Mouse (Mus musculus): ENCODE results near the gene Dnajb14. TPM values are rescaled to one million over a fixed set of nuclear protein-coding genes. Genes with fewer than 3 reads are reported as not detected.
"Not testable (repeated sequence)": the region's sequence is repeated elsewhere in the genome, so short reads cannot be mapped to it uniquely, and the experiment has no call there.

Dnajb14 gene
- polyA plus RNA-seq, 1 experiment from 2014 or later = 12.3 TPM

DNA sequence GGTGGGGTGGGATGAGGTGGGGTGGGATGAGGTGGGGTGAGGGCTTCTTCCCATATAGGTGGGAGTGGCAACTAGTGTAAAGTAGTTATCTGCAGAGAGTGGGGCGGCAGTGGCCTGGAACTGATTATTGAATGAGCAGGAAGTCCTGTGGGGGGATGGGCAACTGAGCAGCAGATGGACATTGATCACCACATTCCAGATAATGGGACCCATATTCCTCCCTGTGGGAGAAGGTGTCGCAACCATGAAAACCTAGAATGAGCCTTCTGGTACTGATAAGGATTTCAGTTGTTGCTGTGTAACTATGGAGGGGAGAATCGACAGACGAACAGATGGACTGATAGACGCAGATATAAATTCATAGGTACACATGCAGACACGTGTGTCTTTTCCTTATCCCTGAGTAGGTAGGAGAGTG is 76.3 kb downstream of the Dnajb14 start:
- 57% methylated on average over 6 of the region's 6 CpGs for WGBS
- H3K36me3 ChIP-seq = no peaks in the 10 kb centered on the region
- H3K9ac ChIP-seq = no peak overlapping the region
- H3K27me3 ChIP-seq = no peaks in the 10 kb centered on the region
- H3K9me3 ChIP-seq = no peaks in the 10 kb centered on the region
- ATAC-seq (ENCODE audit: insufficient number of reproducible peaks, insufficient read depth, low FRiP score, low TSS enrichment) = no peak
- no peaks in the 10 kb centered on the region for H3K4me1 ChIP-seq
- H3K27ac ChIP-seq = no peak overlapping the region
- no peak overlapping the region for H3K4me2 ChIP-seq (replicated peaks)
- H3K4me3 ChIP-seq = no peak overlapping the region

DNA sequence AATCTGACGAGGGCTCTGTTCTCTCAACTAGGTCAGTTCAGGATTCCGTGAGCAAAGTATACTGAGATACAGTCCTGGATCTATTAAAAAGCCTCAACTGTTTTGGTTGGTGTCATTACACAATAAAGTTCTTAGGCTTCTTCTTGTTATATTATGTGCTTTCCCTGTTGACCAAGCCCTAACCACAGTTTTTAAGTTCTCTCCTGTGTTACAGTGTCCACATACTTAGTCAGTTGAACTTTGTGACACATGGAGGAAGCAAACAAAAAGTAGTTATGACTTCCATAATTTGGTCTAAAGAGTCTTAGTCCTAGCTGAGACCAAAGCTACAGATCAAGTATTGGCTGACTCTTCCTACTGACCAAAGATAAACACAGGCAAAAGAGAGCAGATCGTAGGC is 79.4 kb downstream of the Dnajb14 start:
- Histone ChIP-seq H3K36me3 (no peaks in the 10 kb centered on the region), H3K4me1 (peaks cover 2% of the 10 kb centered on the region; the same call in 1 of the 2 replicates), H3K4me3 (no peak overlapping the region), H3K4me2 (replicated peaks) (no peak overlapping the region), H3K27ac (no peak overlapping the region), H3K27me3 (no peaks in the 10 kb centered on the region), H3K9me3 (no peaks in the 10 kb centered on the region), H3K9ac (no peak overlapping the region)
- no peak for ATAC-seq (ENCODE audit: insufficient number of reproducible peaks, insufficient read depth, low FRiP score, low TSS enrichment)
- 92% methylated on average over 3 of the region's 3 CpGs for WGBS

GRCm38 (mm10) chr3:137947525-137947924 is 80.0 kb downstream of the Dnajb14 start:
- H3K36me3 ChIP-seq = no peaks in the 10 kb centered on the region
- no peak overlapping the region for H3K9ac ChIP-seq
- H3K9me3 ChIP-seq = no peaks in the 10 kb centered on the region
- H3K4me3 ChIP-seq = no peak overlapping the region
- H3K4me2 ChIP-seq (replicated peaks) = no peak overlapping the region
- no peak for ATAC-seq (ENCODE audit: insufficient number of reproducible peaks, insufficient read depth, low FRiP score, low TSS enrichment)
- no peaks in the 10 kb centered on the region for H3K27me3 ChIP-seq
- WGBS = 83% methylated on average over 4 of the region's 4 CpGs
- peaks cover 9% of the 10 kb centered on the region; the same call in 1 of the 2 replicates for H3K4me1 ChIP-seq
- no peak overlapping the region for H3K27ac ChIP-seq

GRCm38 (mm10) chr3:137950191-137950885 is 82.9 kb downstream of the Dnajb14 start:
- H3K9me3 ChIP-seq = no peaks in the 10 kb centered on the region
- H3K36me3 ChIP-seq = no peaks in the 10 kb centered on the region
- H3K4me2 ChIP-seq (replicated peaks) = no peak overlapping the region
- H3K27ac ChIP-seq = no peak overlapping the region
- peaks cover 14% of the 10 kb centered on the region for H3K4me1 ChIP-seq
- H3K27me3 ChIP-seq = no peaks in the 10 kb centered on the region
- H3K9ac ChIP-seq = no peak overlapping the region
- no peak for ATAC-seq (ENCODE audit: insufficient number of reproducible peaks, insufficient read depth, low FRiP score, low TSS enrichment)
- H3K4me3 ChIP-seq = no peak overlapping the region
- WGBS = 73% methylated on average over 10 of the region's 10 CpGs

GRCm38 (mm10) chr3:137951302-137951701 is 83.8 kb downstream of the Dnajb14 start:
- H3K9ac ChIP-seq; H3K27ac ChIP-seq; H3K9me3 ChIP-seq; H3K4me2 ChIP-seq (replicated peaks); ATAC-seq (ENCODE audit: insufficient number of reproducible peaks, insufficient read depth, low FRiP score, low TSS enrichment); H3K4me3 ChIP-seq; H3K27me3 ChIP-seq; H3K36me3 ChIP-seq: not testable (repeated sequence)
- WGBS = 86% methylated on average over 3 of the region's 3 CpGs
- H3K4me1 ChIP-seq = peaks cover 17% of the 10 kb centered on the region

DNA sequence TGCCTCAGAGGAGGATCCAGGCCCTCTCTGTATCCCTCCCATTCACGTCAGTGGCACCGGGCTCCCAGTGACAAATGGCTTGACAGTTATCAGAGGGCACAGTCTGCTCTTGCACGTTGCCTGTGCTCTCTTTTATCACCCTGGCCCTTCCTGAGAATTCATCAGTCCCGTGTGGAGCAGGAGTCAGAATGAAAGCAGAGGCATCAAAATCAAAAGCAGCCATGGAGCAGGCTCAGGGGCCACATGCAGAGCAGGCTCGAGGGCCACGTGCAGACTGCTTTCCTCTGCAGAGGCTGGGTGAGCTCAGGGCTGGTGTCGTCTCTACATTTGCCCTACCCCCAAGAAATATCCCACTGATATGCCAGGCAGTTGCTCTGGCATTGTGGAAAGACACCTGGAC is 84.3 kb downstream of the Dnajb14 start:
- no peak for ATAC-seq (ENCODE audit: insufficient number of reproducible peaks, insufficient read depth, low FRiP score, low TSS enrichment)
- 42% methylated on average over 7 of the region's 7 CpGs for WGBS
- Histone ChIP-seq H3K9ac (no peak overlapping the region), H3K36me3 (no peaks in the 10 kb centered on the region), H3K27me3 (no peaks in the 10 kb centered on the region), H3K9me3 (no peaks in the 10 kb centered on the region), H3K4me3 (no peak overlapping the region), H3K4me2 (replicated peaks) (no peak overlapping the region), H3K27ac (peak overlapping the region; percentile 46; the same call in 1 of the 2 replicates), H3K4me1 (peaks cover 17% of the 10 kb centered on the region)

- peak overlapping the region; percentile 46; the same call in 1 of the 2 replicates for H3K27ac ChIP-seq
Measured at GRCm38 (mm10) chr3:137952225-137952913, 84.9 kb downstream of the Dnajb14 start.

DNA sequence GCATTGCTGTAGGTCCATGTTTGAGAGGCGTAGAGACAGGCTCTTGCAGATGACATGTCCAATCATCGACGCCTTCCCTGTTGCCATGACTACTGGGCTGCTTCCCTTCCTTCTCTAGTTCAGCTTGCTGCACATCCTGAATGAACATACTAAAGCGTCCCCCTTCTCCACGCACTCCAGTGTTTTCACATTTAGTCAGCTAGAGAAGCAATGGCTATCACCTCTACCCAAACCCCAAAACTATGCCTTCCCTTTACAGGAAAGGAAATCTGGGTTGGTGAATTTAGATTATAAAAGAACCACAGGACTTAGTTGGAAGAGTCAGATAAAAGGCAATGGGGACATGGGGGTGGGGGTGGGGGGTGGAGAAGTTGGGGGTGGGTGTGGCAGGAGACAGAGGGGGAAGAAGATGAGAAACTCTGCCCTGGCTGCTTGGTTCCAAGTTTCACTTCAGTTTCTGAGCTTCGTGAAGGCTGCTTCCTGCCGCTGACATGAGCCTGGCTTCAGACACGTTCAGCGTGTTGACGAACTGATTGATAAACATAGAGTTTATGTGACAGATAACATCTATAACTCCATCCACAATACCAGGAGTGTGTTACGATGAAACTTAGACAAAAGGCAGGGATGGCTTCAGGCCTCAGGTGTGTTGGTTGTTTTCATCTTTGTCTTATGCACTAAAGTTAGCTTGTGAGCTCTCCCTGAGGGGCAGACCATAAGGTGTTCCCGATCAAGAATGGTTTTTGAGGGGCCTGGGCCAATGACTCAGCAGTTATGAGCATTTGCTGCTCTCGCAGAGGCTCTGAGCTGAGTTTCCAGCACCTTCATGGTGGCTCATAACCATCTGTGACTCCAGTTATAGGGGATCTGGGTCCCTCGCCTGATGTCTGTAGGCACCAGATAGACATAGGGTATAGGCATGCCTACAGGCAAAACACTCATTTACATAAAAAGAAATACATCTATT is 85.7 kb downstream of the Dnajb14 start:
- no peaks in the 10 kb centered on the region for H3K27me3 ChIP-seq
- WGBS = 68% methylated on average over 14 of the region's 14 CpGs
- peaks cover 17% of the 10 kb centered on the region for H3K4me1 ChIP-seq
- no peak for ATAC-seq (ENCODE audit: insufficient number of reproducible peaks, insufficient read depth, low FRiP score, low TSS enrichment)
- H3K27ac ChIP-seq = no peak overlapping the region
- no peaks in the 10 kb centered on the region for H3K9me3 ChIP-seq
- H3K36me3 ChIP-seq = no peaks in the 10 kb centered on the region
- no peak overlapping the region for H3K9ac ChIP-seq
- no peak overlapping the region for H3K4me2 ChIP-seq (replicated peaks)
- no peak overlapping the region for H3K4me3 ChIP-seq

More at GRCm38 (mm10) chr3:137952225-137952913, 84.9 kb downstream of the Dnajb14 start:
- WGBS = 78% methylated on average over 4 of the region's 4 CpGs
- H3K9ac ChIP-seq = no peak overlapping the region
- no peaks in the 10 kb centered on the region for H3K36me3 ChIP-seq
- H3K9me3 ChIP-seq = no peaks in the 10 kb centered on the region
- H3K27me3 ChIP-seq = no peaks in the 10 kb centered on the region
- peak; percentile 43; the same call in 1 of the 2 replicates for ATAC-seq (ENCODE audit: insufficient number of reproducible peaks, insufficient read depth, low FRiP score, low TSS enrichment)
- no peak overlapping the region for H3K4me2 ChIP-seq (replicated peaks)
- H3K4me3 ChIP-seq = no peak overlapping the region
- H3K4me1 ChIP-seq = peaks cover 17% of the 10 kb centered on the region

- no peaks in the 10 kb centered on the region for H3K27me3 ChIP-seq
- 56% methylated on average over 23 of the region's 23 CpGs for WGBS
- no peaks in the 10 kb centered on the region for H3K9me3 ChIP-seq
- H3K36me3 ChIP-seq = no peaks in the 10 kb centered on the region
- no peak overlapping the region for H3K27ac ChIP-seq
- no peak overlapping the region for H3K9ac ChIP-seq
- no peak for ATAC-seq (ENCODE audit: insufficient number of reproducible peaks, insufficient read depth, low FRiP score, low TSS enrichment)
- no peak overlapping the region for H3K4me2 ChIP-seq (replicated peaks)
- no peak overlapping the region for H3K4me3 ChIP-seq
- peaks cover 17% of the 10 kb centered on the region for H3K4me1 ChIP-seq
Measured at GRCm38 (mm10) chr3:137954256-137954916, 86.9 kb downstream of the Dnajb14 start.

DNA sequence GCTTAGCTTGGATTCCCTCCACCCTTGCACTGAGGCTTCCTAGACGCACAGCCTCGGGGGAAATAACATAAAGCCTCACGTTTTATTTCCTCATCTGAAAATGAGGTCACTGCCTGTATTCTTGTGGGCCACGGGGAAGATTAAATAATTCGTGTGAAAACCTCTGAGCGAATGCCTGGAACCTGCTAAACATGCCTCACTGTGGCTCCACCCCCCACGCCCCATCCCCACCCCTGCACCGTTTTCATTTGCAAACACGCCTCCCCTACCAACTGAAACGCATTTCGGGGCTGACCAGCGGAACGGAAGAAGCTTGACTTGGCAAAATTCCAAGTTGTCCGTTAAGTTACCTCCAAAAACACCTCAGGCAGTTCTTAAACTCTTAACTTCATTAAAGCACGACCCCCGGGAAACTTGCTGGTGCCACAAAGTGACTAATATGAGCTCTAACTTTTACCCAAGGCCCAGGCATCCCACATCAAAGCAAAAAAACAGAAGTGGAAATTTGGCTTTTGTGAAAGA is 88.1 kb downstream of the Dnajb14 start:
- no peak for ATAC-seq (ENCODE audit: insufficient number of reproducible peaks, insufficient read depth, low FRiP score, low TSS enrichment)
- H3K27ac ChIP-seq = no peak overlapping the region
- H3K27me3 ChIP-seq = no peaks in the 10 kb centered on the region
- 18% methylated on average over 16 of the region's 16 CpGs for WGBS
- H3K4me2 ChIP-seq (replicated peaks) = peak overlapping the region; percentile 41
- peaks cover 17% of the 10 kb centered on the region for H3K4me1 ChIP-seq
- no peak overlapping the region for H3K9ac ChIP-seq
- no peaks in the 10 kb centered on the region for H3K9me3 ChIP-seq
- no peaks in the 10 kb centered on the region for H3K36me3 ChIP-seq
- H3K4me3 ChIP-seq = peak overlapping the region; percentile 5; the same call in 1 of the 2 replicates

- Histone ChIP-seq H3K9ac (no peak overlapping the region), H3K4me3 (no peak overlapping the region), H3K4me2 (replicated peaks) (no peak overlapping the region), H3K27ac (no peak overlapping the region), H3K27me3 (no peaks in the 10 kb centered on the region), H3K9me3 (no peaks in the 10 kb centered on the region), H3K4me1 (peaks cover 5% of the 10 kb centered on the region), H3K36me3 (no peaks in the 10 kb centered on the region)
- WGBS = 91% methylated on average over 9 of the region's 9 CpGs
- no peak for ATAC-seq (ENCODE audit: insufficient number of reproducible peaks, insufficient read depth, low FRiP score, low TSS enrichment)
Measured at GRCm38 (mm10) chr3:137957864-137958263, 90.4 kb downstream of the Dnajb14 start.
